Mouse (Mus musculus) testis, postnatal 14 days (tissue): ENCODE results near the gene Ap5z1.

Source experiments
- DNase-seq: peaks from one replicate; pipeline ENCODE4 v3.0.0; 2021; ENCODE audit warnings: low spot score

The Ap5z1 gene

GRCm38 (mm10) chr5:142521195-142521866 lies 57.6 kb downstream of the Ap5z1 start:
- no peak for DNase-seq

GRCm38 (mm10) chr5:142524711-142525464 lies 61.1 kb downstream of the Ap5z1 start:
- DNase-seq = no peak
